Mouse (Mus musculus): ENCODE measurements at regions not wholly inside any gene's neighbourhood (a gene's known extent, or its start where the extent isn't known, plus 50 kb on each side); places are given as distances from the start of the nearest gene placed in this dataset.
A peak's percentile ranks its signal among the peaks of the same experiment; 100 is the strongest.

GRCm38 (mm10) chr10:26434586-26434985 lies 58.8 kb upstream of the L3mbtl3 start:
- no peak for ATAC-seq (ENCODE audit: low TSS enrichment)

GRCm38 (mm10) chr10:26440720-26441119 lies 64.9 kb upstream of the L3mbtl3 start:
- no peak for ATAC-seq (ENCODE audit: low TSS enrichment)

- ATAC-seq (ENCODE audit: low TSS enrichment), result no peak
These were observed 108.5 kb upstream of the L3mbtl3 start for GRCm38 (mm10) chr10:26484311-26484710.

GRCm38 (mm10) chr10:26491351-26491750 lies 115.6 kb upstream of the L3mbtl3 start:
- ATAC-seq (ENCODE audit: low TSS enrichment), result peak; percentile 83

- no peak for ATAC-seq (ENCODE audit: low TSS enrichment)
These were observed 116.4 kb upstream of the L3mbtl3 start for GRCm38 (mm10) chr10:26492146-26492545.

- ATAC-seq (ENCODE audit: low TSS enrichment), result no peak
These were observed 117.2 kb upstream of the L3mbtl3 start for GRCm38 (mm10) chr10:26492856-26493484.

GRCm38 (mm10) chr10:26493801-26494200 lies 118.0 kb upstream of the L3mbtl3 start:
- ATAC-seq (ENCODE audit: low TSS enrichment), result no peak

GRCm38 (mm10) chr10:26494380-26494781 lies 118.6 kb upstream of the L3mbtl3 start:
- ATAC-seq (ENCODE audit: low TSS enrichment), result peak; percentile 55; the same call in 1 of the 2 replicates

GRCm38 (mm10) chr10:26500265-26500935 lies 124.6 kb upstream of the L3mbtl3 start:
- ATAC-seq (ENCODE audit: low TSS enrichment), result peak; percentile 99

GRCm38 (mm10) chr10:26520879-26521278 lies 145.1 kb upstream of the L3mbtl3 start:
- no peak for ATAC-seq (ENCODE audit: low TSS enrichment)

GRCm38 (mm10) chr10:26525848-26526546 lies 150.2 kb upstream of the L3mbtl3 start:
- no peak for ATAC-seq (ENCODE audit: low TSS enrichment)

- ATAC-seq (ENCODE audit: low TSS enrichment), result no peak
These were observed 164.4 kb upstream of the L3mbtl3 start for GRCm38 (mm10) chr10:26540189-26540588.

GRCm38 (mm10) chr10:26544061-26544460 lies 168.3 kb upstream of the L3mbtl3 start:
- no peak for ATAC-seq (ENCODE audit: low TSS enrichment)

GRCm38 (mm10) chr10:26544796-26545195 lies 169.0 kb upstream of the L3mbtl3 start:
- ATAC-seq (ENCODE audit: low TSS enrichment), result no peak

- 0 out of 2 replicates have a peak, but pooled peaks have one; percentile 23 for ATAC-seq (ENCODE audit: low TSS enrichment)
These were observed 180.5 kb upstream of the L3mbtl3 start for GRCm38 (mm10) chr10:26556246-26556645.

- ATAC-seq (ENCODE audit: low TSS enrichment), result no peak
These were observed 182.3 kb upstream of the L3mbtl3 start for GRCm38 (mm10) chr10:26558118-26558517.

GRCm38 (mm10) chr10:26559323-26559722 lies 183.6 kb upstream of the L3mbtl3 start:
- no peak for ATAC-seq (ENCODE audit: low TSS enrichment)

- no peak for ATAC-seq (ENCODE audit: low TSS enrichment)
These were observed 184.7 kb upstream of the L3mbtl3 start for GRCm38 (mm10) chr10:26560456-26560855.

GRCm38 (mm10) chr10:26564462-26564861 lies 188.7 kb upstream of the L3mbtl3 start:
- ATAC-seq (ENCODE audit: low TSS enrichment), result peak; percentile 69

- ATAC-seq (ENCODE audit: low TSS enrichment), result no peak
These were observed 185.6 kb upstream of the Arhgap18 start for GRCm38 (mm10) chr10:26567613-26568012.

- no peak for ATAC-seq (ENCODE audit: low TSS enrichment)
These were observed 182.8 kb upstream of the Arhgap18 start for GRCm38 (mm10) chr10:26570468-26570867.

- no peak for ATAC-seq (ENCODE audit: low TSS enrichment)
These were observed 181.8 kb upstream of the Arhgap18 start for GRCm38 (mm10) chr10:26571377-26571776.

GRCm38 (mm10) chr10:26576153-26576552 lies 177.1 kb upstream of the Arhgap18 start:
- ATAC-seq (ENCODE audit: low TSS enrichment), result no peak

Data from frontal cortex, adult (tissue).